23 mouse cellular contexts compared by ENCODE assay signal in genomic region chr6:49159971-49160370, GRCm38 (mm10). TPM values are rescaled to one million over a fixed set of nuclear protein-coding genes. Genes with fewer than 3 reads are reported as not detected.
"Had no signal": no experiment of that assay in that cellular context is flagged by ENCODE, and none has a peak within 500 bp of the region (broad histone marks: within the 10 kb centered on the region; RNA-seq: fewer than 3 reads in every experiment).

No protein-coding gene starts in this region.

- DNase-seq: gastrocnemius, postnatal 14 days; gastrocnemius, postnatal 36 days; heart, adult 11 months; heart, adult 2 months; heart, postnatal 14 days; heart, postnatal 36 days; kidney, adult 11 months; kidney, adult 8-10 months; kidney, postnatal 10 days; kidney, postnatal 25 days; kidney, postnatal 4 days; liver; liver, embryonic 13.5 days had no signal

- H3K4me1 ChIP-seq: hindbrain, embryonic 15.5 days had no signal

- H3K9ac ChIP-seq: heart, embryonic 13.5 days; heart, embryonic 15.5 days; hindbrain, embryonic 13.5 days; hindbrain, embryonic 15.5 days; limb, embryonic 12.5 days; liver, embryonic 13.5 days had no signal

- ATAC-seq: hindbrain, postnatal 0 days had no signal

- H3K4me2 ChIP-seq: heart, embryonic 11.5 days; heart, embryonic 13.5 days; heart, embryonic 15.5 days; hindbrain, embryonic 13.5 days; hindbrain, embryonic 15.5 days; limb, embryonic 12.5 days; liver, embryonic 13.5 days had no signal

- H3K4me3 ChIP-seq: heart, adult 2 months; heart, embryonic 13.5 days; heart, embryonic 15.5 days; hindbrain, embryonic 13.5 days; hindbrain, embryonic 15.5 days; layer of hippocampus, adult 2 months; left cerebral cortex, adult 2 months; limb, embryonic 10.5 days; limb, embryonic 12.5 days; liver, embryonic 13.5 days had no signal

- H3K27ac ChIP-seq: heart, adult 2 months; heart, embryonic 15.5 days; hindbrain, embryonic 13.5 days; hindbrain, embryonic 15.5 days; hindbrain, postnatal 0 days; layer of hippocampus, adult 2 months; left cerebral cortex, adult 2 months; limb, embryonic 10.5 days; limb, embryonic 12.5 days; liver, embryonic 13.5 days had no signal

- H3K9me3 ChIP-seq: heart, embryonic 13.5 days; heart, embryonic 15.5 days; hindbrain, embryonic 13.5 days; hindbrain, embryonic 15.5 days; limb, embryonic 10.5 days; limb, embryonic 12.5 days; liver, embryonic 13.5 days had no signal

- H3K36me3 ChIP-seq: heart, embryonic 13.5 days; heart, embryonic 15.5 days; hindbrain, embryonic 13.5 days; hindbrain, embryonic 15.5 days; liver, embryonic 13.5 days had no signal

- H3K27me3 ChIP-seq: heart, embryonic 13.5 days; heart, embryonic 15.5 days; hindbrain, embryonic 13.5 days; hindbrain, embryonic 15.5 days; limb, embryonic 12.5 days; liver, embryonic 13.5 days had no signal

RNA-seq across cellular contexts. Expression of gene Igf2bp3, which starts 54.8 kb away (rescaled TPM):
- total RNA-seq: heart, adult 2 months; layer of hippocampus, adult 2 months had no signal
- polyA plus RNA-seq: heart, adult 2 months had no signal
